Mouse (Mus musculus): Measurements from ENCODE around the gene Gm28036.

DNA sequence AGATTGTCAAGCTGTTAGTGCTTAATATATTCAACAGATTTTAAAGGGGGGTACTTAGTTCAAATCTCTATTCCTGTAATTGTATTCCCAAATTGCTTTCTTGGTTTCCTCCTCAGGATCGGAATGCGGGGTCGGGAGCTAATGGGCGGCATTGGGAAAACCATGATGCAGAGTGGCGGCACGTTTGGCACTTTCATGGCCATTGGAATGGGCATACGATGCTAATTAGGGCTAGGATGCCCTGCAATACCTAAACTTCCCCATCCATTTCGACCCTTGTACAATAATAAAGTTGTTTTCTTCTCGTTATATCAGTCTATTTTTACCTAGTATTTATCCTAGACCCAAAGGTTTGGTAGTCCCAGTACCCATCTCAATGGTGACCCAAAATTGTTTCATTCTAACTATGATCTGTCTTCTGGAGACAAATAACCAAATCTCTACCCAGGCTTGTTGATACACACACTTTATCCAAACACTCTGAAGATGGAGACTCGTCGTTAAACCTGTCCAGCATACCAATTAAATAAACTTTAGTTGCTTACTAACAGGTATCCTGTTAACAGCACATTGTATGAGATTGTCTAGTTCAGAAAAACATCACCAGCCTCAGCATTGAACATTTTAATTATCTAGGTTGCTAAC lies 18.7 kb upstream of the Gm28036 start:
- TF ChIP-seq CTCF (IDR thresholded peaks at IDR 0.05 in 2 of 3, conservative IDR thresholded peaks at IDR 0.05 in 1 of 3; ENCODE audit: control insufficient read depth in 1 of 3, insufficient read depth in 1 of 3, low read depth in 2 of 3, low read length in 3 of 3, poor library complexity in 1 of 3, severe bottlenecking in 1 of 3) (no peak), TBP (IDR thresholded peaks at IDR 0.05; ENCODE audit: low read depth, low read length) (no peak), USF1 (IDR thresholded peaks at IDR 0.05; ENCODE audit: low read depth, low read length) (no peak)

Data from MEL (cell line).